Mouse (Mus musculus) 3134 (cell line): ENCODE data around the gene Mthfsd.
A peak's percentile ranks its signal among the peaks of the same experiment; 100 is the strongest.
"Not testable (repeated sequence)": the region's sequence is repeated elsewhere in the genome, so short reads cannot be mapped to it uniquely, and the experiment has no call there.

ENCODE experiments used
- DNase-seq: peaks from one replicate; pipeline ENCODE4 v3.0.0-alpha.2; 2011; ENCODE audit warnings: low spot score; ENCODE audit not compliant: insufficient read length; ENCODE audit errors: extremely low read depth

Gene Mthfsd

DNA sequence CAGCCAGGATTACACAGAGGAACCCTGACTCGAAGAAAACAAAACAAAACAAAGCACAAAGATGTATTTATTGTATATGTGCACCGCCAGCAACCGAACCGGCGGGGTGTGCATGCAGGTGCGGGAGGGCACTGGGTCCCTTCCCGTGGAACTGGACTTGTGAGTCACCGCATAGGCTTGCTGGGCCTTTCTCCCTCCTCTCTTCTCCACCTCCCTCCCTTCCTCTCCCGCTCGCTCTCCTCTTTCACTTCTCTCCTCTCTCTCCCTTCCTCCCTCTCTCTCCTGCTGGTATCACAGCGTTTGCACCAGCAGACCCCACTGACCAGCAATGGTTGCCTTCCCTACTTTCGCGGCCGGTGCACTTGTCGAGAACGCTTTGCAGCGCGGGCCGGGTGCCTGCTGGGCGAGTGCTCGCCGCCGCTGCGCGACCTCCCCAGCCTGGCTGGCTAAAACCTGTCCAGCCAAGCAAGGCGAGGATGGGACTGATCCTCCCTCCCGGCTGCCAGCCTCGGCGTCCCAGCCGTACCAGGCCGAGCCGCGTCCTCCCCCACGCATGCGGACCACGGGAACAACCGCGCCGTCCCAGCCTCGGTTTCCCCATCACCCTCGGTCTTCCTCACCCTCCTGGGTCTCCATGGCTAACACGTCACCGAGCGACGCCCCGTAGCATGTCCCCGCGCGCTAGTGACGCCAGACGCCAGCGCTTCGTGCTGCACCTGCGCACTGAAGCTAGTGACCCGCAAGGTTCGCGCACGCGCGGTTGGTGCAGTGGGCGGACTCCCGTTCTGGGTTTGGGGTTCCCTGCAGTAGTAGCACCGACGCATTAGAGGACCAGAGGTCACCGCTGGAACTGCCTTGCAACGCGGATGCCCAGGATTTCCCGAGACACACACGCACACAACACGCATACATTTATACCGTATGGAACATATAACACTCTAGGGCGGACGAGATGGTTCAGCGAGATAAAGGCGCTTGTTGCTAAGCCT lies at the start of gene Mthfsd:
Gene Mthfsd, minus strand, starts transcription at position 725 of the 989 bp plus-strand sequence.
- DNase-seq: peak; percentile 97

DNA sequence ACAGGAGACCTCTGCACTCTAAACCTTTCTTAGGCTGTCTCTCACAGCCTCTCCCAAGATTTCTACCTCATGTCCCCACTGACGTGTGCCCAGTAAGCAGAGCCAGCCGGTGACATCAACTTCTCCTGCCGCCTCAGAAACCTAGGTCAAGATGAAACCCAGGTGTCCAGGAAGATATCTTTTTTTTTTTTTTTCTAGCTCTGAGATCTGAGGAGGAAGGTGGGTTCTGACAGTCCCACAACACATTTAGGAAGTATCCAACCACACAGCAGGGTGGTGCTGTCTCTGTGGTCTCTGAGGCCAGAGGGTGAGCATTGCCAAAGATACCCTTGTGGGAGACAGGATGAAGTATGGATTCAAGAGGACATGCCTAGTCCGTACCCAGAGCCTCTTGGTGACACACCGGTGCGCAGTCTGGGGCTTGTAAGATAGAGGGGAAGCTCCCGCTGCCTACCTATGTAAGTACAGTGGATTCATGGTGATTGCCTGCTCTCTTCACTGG lies 48.8 kb upstream of the Mthfsd start:
- DNase-seq: no peak

DNA sequence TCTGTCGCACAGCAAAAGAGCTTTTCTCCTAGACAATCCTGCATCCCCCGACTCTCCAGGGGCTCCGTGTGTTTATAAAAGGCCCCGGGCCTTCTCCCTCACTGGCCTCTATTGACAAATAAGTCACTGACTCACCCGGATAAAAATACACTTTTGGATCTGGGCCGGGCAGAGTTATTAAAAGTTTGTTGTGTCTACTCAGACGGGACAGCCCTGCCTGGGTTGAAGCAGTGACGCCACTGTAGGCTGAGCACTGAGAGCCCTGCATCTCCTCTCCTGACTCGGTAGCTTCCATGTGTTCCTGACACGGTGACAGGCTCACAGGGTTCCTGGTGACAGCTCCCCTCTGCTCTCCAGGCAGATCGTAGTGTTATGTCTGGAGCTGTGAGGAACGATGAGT lies 44.2 kb upstream of the Mthfsd start:
- DNase-seq: peak; percentile 32

DNA sequence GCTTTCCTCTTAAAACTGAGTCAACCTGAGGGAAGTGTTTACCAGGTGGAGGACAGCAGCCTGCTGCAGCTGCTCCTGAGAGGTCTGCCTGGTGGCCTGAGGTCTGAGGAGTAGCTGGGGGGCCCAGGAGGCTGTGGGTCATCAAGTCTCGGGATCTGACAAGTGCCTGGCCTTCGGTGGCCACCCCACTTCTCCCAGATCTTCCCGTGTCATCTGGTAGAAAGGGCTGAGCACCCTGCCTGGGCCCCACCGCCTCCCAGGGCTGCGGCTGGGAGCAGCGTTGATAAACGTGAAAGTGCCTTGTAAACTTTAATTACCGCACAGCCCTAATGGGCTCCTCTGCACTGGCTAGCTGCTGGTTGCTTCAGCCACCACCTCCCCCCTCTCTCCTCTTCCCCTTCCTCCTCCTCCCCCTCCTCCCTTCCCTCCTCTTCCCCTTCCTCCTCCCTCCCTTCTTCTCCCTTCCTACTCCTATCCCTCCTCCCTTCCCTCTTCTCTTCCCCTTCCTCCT lies 40.4 kb upstream of the Mthfsd start:
- DNase-seq: no peak

DNA sequence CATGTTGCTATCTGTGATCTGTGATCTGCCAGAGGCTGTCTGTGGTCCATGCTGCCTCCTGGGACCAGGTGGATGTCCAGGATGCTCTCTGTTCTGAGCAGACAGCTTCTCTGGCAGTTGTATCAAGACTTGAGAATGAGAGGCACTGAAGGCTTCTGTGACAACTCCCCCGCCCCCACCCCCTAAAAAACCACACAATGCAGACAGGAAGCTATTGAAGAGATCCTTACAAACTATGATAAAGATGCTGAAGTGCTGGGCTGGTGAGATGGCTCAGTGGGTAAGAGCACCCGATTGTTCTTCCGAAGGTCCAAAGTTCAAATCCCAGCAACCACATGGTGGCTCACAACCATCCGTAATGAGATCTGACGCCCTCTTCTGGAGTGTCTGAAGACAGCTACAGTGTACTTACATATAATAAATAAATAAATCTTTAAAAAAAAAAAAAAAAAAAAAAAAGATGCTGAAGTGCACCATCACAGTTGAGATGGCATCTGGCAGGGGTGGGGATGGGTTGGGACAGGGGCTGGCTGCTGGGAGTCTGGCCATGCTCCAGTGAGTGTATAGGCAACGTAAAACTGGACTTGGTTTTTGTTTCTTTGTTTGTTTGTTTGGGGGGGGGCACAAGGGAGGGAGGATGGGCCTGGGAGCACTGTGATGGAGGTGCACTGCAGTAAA lies 37.4 kb upstream of the Mthfsd start:
- not testable (repeated sequence) for DNase-seq

DNA sequence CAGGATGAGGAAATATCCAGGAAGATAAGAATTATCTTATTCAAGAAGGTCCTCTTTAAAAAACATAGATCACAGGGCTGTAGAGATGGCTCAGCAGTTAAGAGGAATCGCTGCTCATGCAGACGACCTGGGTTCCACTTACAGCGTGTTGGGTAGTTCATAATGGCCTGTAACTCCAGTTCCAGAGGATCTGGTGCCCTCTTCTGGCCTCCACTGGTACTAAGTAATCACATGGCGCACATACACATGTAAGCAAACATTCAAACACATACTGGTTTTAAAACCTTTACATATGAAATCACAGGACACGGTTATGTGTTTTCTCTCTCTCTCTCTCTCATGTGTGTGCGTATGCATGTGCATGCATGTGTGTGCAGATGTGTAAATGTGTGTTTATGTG lies 28.7 kb upstream of the Mthfsd start:
- DNase-seq: no peak

DNA sequence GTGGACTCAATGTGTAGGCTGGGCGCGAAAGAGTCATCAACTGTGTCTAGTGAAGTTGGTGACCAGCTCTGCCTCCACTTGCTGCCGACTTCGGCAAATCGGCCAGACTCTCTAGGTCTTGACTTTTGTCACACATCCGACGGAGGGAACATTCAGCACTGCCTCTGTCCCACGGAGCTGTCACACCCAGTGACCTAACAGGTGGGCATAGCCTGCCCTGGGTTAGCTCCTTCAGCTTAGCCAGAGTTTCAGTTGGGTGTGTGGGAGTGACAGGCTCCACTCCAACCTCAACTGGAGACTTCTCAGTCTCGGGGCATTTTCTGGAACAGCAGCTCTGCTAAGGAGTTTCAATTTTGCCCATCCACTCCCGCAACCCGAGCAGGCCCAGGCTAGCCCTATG lies 26.3 kb upstream of the Mthfsd start:
- DNase-seq: no peak

DNA sequence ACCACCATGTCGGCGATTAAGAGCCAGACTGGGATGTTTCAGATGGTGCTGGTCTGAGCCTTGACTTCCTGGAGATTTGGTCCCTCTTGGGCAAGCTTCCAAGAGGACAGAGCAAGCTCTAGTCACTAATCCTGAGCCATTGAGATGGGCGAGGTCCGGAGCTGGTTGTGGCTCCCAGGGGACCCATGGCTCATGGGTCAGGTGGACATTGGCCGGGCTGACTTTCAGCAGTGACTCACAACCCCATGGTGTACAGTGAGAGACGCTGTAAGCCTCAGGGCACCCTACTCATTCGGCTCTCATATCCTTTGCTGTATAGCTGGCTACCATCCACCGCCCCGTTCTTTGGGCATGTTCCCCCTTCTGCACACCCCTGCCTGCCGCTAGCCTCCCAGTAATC lies 25.9 kb upstream of the Mthfsd start:
- DNase-seq: peak; percentile 97

DNA sequence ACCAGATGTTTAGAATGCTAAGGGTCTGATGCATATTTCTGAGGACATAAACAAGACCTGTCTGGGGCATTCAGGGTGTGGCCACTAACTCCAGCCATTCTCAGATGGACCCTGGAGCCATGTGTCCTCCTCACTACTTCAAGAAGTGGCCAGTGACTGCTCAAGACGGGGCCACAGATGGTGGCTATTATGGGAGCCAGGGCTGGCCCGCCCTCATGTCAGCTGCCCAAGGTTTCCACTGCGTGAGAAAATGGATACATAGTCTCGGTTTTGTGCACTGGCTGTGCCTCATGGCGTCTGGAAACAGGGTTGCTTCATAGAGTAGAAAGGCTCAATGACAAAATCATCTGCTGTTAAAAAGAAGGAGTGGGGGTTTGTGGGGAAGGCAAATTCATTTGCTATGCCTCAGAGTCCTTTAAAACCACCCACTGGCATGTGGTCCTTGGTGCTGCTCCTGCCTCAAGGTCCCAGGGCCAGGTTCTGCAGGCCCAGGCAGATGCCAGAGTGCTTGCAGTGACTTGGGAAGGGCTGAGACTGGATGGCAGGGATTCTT lies 24.8 kb upstream of the Mthfsd start:
- peak; percentile 76 for DNase-seq

DNA sequence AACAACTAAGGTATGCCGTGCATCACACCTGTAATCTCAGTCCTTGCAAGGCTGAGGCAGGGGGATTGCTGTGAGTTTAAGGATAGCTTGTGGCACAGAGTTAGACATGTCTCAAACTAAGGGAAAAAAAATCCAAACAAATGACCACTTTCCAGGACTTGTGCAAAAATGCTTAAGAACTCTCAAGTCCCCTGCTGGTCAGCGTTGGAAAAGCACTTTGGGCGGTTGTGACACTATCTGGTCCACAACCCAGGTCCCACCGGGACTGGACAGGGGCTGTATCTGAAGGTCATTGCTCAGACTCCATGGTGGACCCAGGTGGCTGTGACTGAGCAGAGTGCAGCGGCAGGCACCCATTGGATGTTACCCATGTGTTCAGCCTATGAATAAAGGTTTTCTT lies 22.3 kb upstream of the Mthfsd start:
- no peak for DNase-seq

DNA sequence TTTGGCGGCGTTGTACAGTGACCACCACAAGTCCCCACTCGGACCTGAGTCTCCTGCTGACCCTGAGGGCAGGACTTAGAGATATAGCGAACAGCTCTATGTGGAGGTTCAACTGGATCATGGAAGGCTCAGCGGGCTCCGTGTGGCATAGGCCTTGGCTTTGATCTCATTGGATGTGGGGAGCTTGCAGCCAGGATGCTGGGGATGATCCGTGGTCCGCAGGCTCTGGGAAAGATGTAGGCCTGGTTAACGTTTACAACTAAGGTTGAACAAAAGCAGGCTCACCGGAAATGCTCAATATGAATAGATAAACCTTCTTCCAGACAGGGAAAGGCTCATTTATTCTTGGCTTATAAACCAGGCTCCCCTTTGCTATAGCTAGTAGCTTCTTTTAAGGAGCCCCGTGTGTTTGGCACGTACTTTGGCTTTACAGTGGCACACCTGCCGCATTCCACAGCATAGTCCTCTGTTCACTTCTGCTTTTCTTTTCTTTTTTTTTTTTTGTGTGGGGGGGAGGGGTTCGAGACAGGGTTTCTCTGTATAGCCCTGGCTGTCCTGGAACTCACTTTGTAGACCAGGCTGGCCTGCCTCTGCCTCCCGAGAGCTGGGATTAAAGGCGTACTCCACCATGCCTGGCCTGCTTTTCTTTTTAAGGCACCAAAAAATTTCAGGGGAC lies 21.2 kb upstream of the Mthfsd start:
- no peak for DNase-seq

DNA sequence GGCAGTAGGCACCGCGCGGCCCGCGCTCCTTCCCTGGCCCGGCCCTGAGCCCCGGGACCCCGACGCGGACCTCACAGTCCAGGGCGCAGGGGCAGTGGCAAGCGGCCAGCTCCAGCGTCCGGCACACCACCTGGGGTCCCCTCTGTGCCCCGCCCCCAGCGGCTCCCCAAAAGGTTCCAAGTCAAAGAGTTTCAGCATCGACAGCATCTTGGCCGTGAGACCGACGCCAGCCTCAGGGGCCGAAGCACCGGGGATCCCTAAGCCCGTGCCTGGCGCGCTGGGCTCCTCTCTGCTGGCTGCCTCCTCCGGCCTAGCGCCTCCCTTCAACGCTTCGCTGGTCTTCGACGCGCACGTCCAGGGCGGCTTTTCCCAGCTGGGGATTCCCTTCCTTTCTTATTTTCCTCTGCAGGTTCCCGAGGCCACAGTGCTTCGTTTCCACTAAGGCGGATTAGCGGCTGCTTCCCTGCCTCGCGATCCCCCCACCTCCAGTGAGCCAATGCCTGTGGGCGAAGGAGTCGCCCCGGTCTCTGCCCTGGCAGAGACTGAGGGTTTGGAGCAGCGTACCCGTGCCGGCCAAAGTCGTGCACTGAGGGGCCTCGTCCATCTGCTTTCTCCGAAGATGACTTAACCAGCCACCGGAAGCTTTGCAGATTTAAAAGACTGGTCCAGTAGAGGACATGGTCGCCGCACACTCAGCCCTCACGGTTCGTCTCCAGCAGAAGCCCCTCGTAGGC lies 20.5 kb upstream of the Mthfsd start:
- no peak for DNase-seq

DNA sequence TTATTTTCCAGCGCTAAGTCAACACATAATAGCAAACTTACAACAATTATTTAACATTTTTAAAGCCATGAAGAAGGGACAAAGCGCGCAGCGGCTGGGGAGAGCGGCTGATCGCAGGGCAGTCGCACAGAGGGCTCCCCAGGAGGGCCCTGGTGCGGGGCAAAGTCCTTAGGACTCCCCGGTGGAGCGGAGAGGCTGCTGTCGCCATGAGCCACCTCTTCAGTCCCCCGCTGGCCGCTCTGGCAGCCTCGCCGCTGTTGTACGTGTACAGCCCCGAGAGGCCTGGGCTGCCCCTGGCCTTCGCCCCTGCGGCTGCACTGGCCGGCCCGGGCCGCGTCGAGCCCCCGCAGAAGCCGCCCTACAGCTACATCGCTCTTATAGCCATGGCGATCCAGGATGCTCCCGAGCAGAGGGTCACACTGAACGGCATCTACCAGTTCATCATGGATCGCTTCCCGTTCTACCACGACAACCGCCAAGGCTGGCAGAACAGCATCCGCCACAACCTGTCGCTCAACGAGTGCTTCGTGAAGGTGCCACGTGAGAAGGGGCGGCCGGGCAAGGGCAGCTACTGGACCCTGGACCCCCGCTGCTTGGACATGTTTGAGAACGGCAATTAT lies 19.7 kb upstream of the Mthfsd start, which contains the start of gene Foxl1:
Gene Foxl1, plus strand, starts transcription at position 185 of the 620 bp plus-strand sequence.
- no peak for DNase-seq

DNA sequence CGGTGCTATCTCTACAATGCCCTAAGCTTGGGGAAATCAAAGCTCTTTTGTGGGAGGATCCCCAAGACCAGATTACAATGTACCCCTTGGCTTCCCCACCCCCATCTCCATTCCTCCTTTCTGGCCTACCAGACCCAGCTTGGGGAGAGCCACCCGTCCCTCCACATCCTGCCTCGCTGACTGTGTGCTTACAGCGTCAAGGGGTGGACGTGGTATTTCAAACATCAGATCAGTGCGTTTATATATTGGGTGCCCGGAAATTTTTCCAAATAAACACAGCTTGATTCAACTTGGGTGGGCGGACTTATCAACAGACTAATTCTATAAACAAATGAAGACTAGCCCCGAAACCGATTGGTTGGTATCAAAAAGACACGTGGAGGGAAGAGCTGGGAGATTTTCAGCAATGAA lies 19.1 kb upstream of the Mthfsd start:
- no peak for DNase-seq

DNA sequence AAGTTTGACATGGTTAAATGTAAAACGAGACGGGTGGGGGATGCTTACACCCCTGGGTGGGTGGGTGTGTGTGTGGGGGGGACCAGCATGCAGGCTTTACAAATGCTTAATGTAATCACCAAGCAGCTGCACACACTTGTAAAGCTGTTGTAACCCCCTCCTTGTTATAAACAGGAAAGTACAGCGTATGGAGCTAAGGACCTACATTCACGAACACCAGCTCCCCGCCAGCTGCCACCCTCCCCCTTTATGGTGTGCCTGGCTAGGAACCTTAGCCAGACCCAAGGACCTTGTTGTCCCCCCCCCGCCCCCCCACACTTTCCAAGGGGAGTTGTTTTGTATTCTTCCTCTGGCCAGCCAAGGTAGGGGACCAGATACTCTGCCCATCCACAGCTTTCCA lies 18.5 kb upstream of the Mthfsd start:
- DNase-seq: no peak

DNA sequence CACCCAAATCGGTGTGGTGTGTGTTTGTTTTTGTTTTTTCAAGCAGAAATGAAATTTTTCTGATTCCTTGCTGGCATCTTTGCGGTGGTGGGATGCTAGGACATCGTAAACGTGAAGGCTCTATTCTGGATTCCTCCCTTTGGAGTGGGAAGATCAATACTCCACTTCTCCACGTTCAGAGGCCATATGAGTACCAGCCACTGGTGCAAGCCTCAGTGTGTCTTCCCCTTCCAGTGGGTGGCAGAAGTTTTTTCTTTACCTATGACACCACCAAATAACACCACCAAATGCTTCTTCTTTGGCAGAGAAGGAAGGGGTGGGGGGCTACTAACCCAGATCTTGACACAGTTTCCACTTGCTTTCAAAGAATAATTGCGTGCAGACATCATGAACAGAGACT lies 18.0 kb upstream of the Mthfsd start:
- DNase-seq: no peak

DNA sequence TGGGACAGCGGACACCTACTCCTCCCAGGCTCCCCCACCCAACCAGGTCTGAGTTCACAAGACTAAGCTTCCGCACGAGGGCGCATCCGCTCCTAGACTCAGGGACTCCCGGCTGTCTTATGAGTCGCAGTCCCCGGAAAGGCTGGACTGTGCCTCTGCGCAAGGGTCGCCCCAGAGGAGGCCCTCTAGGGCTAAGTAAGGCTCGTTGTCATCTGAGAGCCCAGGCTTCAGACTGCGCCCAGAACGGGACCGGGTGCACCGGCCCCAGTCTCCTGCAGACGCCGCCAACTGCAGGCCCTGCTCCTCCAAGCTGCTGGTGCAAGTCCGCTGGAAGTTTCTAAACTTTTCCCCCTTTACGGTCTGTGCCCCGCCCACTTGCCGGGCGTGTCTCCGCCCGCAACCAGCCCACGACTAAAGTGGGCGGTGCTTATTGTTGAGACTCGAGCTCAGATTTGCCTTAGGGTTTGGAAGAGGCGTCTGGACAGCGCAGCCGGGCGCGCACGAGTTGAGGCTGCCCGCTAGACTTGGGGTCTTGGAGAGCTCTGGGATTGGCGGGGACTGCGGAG lies 17.2 kb upstream of the Mthfsd start:
- peak; percentile 99 for DNase-seq

DNA sequence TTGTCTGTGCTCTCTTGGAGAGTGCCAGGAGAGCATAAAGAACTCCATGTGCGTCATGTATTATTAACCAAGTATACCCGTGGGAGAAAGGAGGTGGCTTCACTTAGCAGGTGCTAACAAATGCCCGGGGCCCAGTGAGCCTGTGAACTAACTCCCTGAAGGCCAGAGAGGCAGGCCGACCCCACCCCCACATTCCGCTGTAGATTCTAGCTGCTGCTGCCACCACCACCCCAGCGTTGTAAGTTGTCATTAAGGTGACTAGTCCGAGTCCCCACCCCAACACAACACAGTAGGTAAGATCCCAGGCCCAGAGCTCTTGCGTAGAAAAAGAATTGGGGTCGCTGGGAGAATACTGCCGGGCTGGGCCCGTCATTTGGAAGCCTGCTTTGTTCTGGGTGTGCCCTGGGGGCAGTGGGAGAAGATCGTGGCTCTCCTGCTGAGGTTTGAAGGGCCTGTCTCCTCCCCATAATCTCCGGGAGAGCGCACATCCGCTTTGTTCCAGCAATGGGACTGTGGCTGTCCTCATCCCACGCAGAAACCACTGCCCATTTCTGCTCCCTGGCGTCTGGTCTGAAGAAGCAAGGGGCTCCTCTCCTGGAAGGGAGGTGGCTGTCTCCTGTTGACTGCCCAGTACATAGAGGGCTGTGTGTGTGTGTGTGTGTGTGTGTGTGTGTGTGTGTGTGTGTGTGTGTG lies 16.5 kb upstream of the Mthfsd start:
- DNase-seq: no peak

DNA sequence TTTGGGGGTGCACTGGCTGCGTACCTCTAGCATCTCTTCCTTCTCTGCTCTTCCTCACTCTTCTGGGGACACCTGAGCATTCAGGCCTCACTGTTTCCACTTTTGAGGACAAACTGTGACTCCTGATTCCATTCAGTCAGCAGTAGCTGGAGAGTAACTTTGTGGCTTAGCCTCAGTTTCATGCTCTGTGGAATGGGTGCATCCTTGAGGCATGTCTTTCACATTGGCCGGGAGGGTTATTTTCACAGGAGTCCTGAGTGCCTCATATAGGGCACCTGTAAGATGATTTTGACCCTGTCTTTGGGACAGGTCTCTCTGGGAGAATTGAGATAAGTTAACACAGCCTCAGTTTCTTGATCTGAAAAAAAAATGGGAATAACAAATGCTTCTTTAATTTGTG lies 14.9 kb upstream of the Mthfsd start:
- no peak for DNase-seq
